In genomic region chr14:31134015-31135000, GRCm38 (mm10) we compare ENCODE assay signal across 10 mouse cellular contexts. TPM values are rescaled to one million over a fixed set of nuclear protein-coding genes. Genes with fewer than 3 reads are reported as not detected.
DNase-seq lines count a peak whose midpoint lies in the region; ATAC-seq and TF ChIP-seq lines count a peak whose summit lies in the region.
"Had no signal": no experiment of that assay in that cellular context is flagged by ENCODE, and none has a peak within 500 bp of the region (broad histone marks: within the 10 kb centered on the region; RNA-seq: fewer than 3 reads in every experiment).

No protein-coding gene starts in this region.

- no peaks in the 10 kb centered on the region for H3K9me3 ChIP-seq in kidney, embryonic 16.5 days (ENCODE audit: low read length)
- no peaks in the 10 kb centered on the region for H3K9me3 ChIP-seq in stomach, embryonic 16.5 days (replicated peaks; ENCODE audit: control insufficient read depth, low read length)
- H3K9me3 ChIP-seq: intestine, embryonic 15.5 days had no signal

- TF ChIP-seq CTCF in gastrocnemius, adult 2 months (IDR thresholded peaks at IDR 0.05) = no peak

- no peak overlapping the region for H3K4me2 ChIP-seq in kidney, embryonic 16.5 days (replicated peaks; ENCODE audit: low read depth, low read length)
- peak overlapping the region; percentile 79 for H3K4me2 ChIP-seq in stomach, embryonic 16.5 days (ENCODE audit: low read depth, low read length)

- peak overlapping the region; percentile 94; the same call in 1 of the 2 replicates for H3K9ac ChIP-seq in kidney, embryonic 16.5 days (replicated peaks; ENCODE audit: low read length)
- H3K9ac ChIP-seq in stomach, embryonic 16.5 days (ENCODE audit: low read length) = peak overlapping the region; percentile 97

- H3K36me3 ChIP-seq in kidney, embryonic 16.5 days (ENCODE audit: insufficient read depth, low read length) = peaks cover 44% of the 10 kb centered on the region
- H3K36me3 ChIP-seq in stomach, embryonic 16.5 days (ENCODE audit: control insufficient read depth, insufficient read depth, low read length) = peaks cover 24% of the 10 kb centered on the region

- no peak overlapping the region for H3K4me3 ChIP-seq in kidney, embryonic 16.5 days (ENCODE audit: low read length)
- H3K4me3 ChIP-seq in stomach, embryonic 16.5 days (replicated peaks; ENCODE audit: low read length) = no peak overlapping the region
- H3K4me3 ChIP-seq in gastrocnemius, adult 2 months = no peak overlapping the region
- H3K4me3 ChIP-seq: intestine, embryonic 15.5 days; myocyte had no signal

- peak; percentile 44 for DNase-seq in adrenal gland, postnatal 14 days
- no peak for DNase-seq in adrenal gland, adult 2 months
- DNase-seq in kidney, adult 8-10 months = no peak
- DNase-seq in right cerebral cortex, postnatal 10 days (ENCODE audit: low spot score in 2 of 2) = peak; percentile 64 to 66
- no peak for DNase-seq in right cerebral cortex, postnatal 14 days
- DNase-seq in gastrocnemius, adult 2 months = no peak

- no peak for ATAC-seq in kidney, embryonic 16.5 days (ENCODE audit: low FRiP score, low TSS enrichment)
- ATAC-seq in stomach, embryonic 16.5 days (ENCODE audit: insufficient read depth, low FRiP score) = no peak

- intact Hi-C loops in gastrocnemius, adult 2 months (cut with DNase I) = loop anchor here (5.0 kb wide), 1 partner anchor 43 kb away; no protein-coding TSS in a partner anchor

- no peak overlapping the region for H3K27ac ChIP-seq in kidney, embryonic 16.5 days (ENCODE audit: low read length)
- peak overlapping the region; percentile 98 for H3K27ac ChIP-seq in stomach, embryonic 16.5 days (ENCODE audit: low read length)
- H3K27ac ChIP-seq in gastrocnemius, adult 2 months = no peak overlapping the region

- peaks cover 55% of the 10 kb centered on the region for H3K4me1 ChIP-seq in kidney, embryonic 16.5 days (ENCODE audit: insufficient read depth, low read length)
- peaks cover 42% of the 10 kb centered on the region for H3K4me1 ChIP-seq in stomach, embryonic 16.5 days (ENCODE audit: control insufficient read depth, insufficient read depth, low read length)

- WGBS in kidney, embryonic 16.5 days = 86% methylated on average over 25 of the region's 25 CpGs
- 80% methylated on average over 25 of the region's 25 CpGs for WGBS in stomach, embryonic 16.5 days

- H3K27me3 ChIP-seq in kidney, embryonic 16.5 days (ENCODE audit: insufficient read depth, low read length) = no peaks in the 10 kb centered on the region
- H3K27me3 ChIP-seq in stomach, embryonic 16.5 days (ENCODE audit: control insufficient read depth, insufficient read depth, low read length) = no peaks in the 10 kb centered on the region
- H3K27me3 ChIP-seq: intestine, embryonic 15.5 days had no signal

RNA-seq across cellular contexts. Expression of gene Nt5dc2, which starts 3.5 kb away (rescaled TPM):
- 48.5 and 57.7 TPM in 2 replicates for total RNA-seq in adrenal gland, postnatal 14 days (2021)
- 10 to 100 TPM; 22.5 to 33.3 TPM for total RNA-seq in adrenal gland, adult 2 months (2021)
- 107 and 124 TPM in 2 replicates for polyA plus RNA-seq in adrenal gland, adult 2 months (2012; rRNA removed)
- 350 and 354 TPM in 2 replicates for polyA plus RNA-seq in kidney, embryonic 16.5 days (2015; fragmentation: Nextera tagmentation; extraction: Ambion mirVana)
- 232 and 233 TPM in 2 replicates for polyA plus RNA-seq in stomach, embryonic 16.5 days (2015; fragmentation: Nextera tagmentation; extraction: Ambion mirVana)
- total RNA-seq in gastrocnemius, adult 2 months (2021) = 1 to 10 TPM; 1.2 to 1.7 TPM

RNA-seq across cellular contexts. Expression of gene Smim4, which starts 5.6 kb away (rescaled TPM):
- 75.2 and 104 TPM in 2 replicates for total RNA-seq in adrenal gland, postnatal 14 days (2021)
- 10 to 100 TPM; 71.2 to 84.4 TPM for total RNA-seq in adrenal gland, adult 2 months (2021)
- polyA plus RNA-seq in adrenal gland, adult 2 months (2012; rRNA removed) = 133 TPM in 2 replicates
- 105 and 109 TPM in 2 replicates for polyA plus RNA-seq in kidney, embryonic 16.5 days (2015; fragmentation: Nextera tagmentation; extraction: Ambion mirVana)
- polyA plus RNA-seq in stomach, embryonic 16.5 days (2015; fragmentation: Nextera tagmentation; extraction: Ambion mirVana) = 60.3 and 66.4 TPM in 2 replicates
- total RNA-seq in gastrocnemius, adult 2 months (2021) = 10 to 100 TPM; 33.4 to 36.1 TPM

RNA-seq across cellular contexts. Expression of gene Stab1, which starts 34.1 kb away (rescaled TPM):
- 74.4 and 78.6 TPM in 2 replicates for total RNA-seq in adrenal gland, postnatal 14 days (2021)
- total RNA-seq in adrenal gland, adult 2 months (2021) = 10 to 100 TPM; 55.8 to 67.6 TPM
- polyA plus RNA-seq in adrenal gland, adult 2 months (2012; rRNA removed) = 80.5 and 82.1 TPM in 2 replicates
- polyA plus RNA-seq in kidney, embryonic 16.5 days (2015; fragmentation: Nextera tagmentation; extraction: Ambion mirVana) = 35.2 and 39.8 TPM in 2 replicates
- 37.7 and 41.9 TPM in 2 replicates for polyA plus RNA-seq in stomach, embryonic 16.5 days (2015; fragmentation: Nextera tagmentation; extraction: Ambion mirVana)
- 10 to 100 TPM; 14.0 to 16.5 TPM for total RNA-seq in gastrocnemius, adult 2 months (2021)

Comparison
In these comparisons a context has a peak if more than half of its experiments do, and no peak if none do; other contexts are left out.
1. DNase-seq: peak in adrenal gland, postnatal 14 days (single experiment) and right cerebral cortex, postnatal 10 days (2 of 2); none in adrenal gland, adult 2 months (single experiment), kidney, adult 8-10 months (0 of 2), right cerebral cortex, postnatal 14 days (single experiment) and gastrocnemius, adult 2 months (single experiment).
2. RNA of gene Nt5dc2, which starts 3.5 kb away (total RNA-seq): 48.5 to 57.7 TPM in adrenal gland, postnatal 14 days and 22.5 to 33.3 TPM in adrenal gland, adult 2 months; 1.2 to 1.7 TPM in gastrocnemius, adult 2 months; every median in the first group is over 4 times any median in the second.